Mouse (Mus musculus): Measurements from ENCODE around the gene Il1r2. TPM values are rescaled to one million over a fixed set of nuclear protein-coding genes. Genes with fewer than 3 reads are reported as not detected.

The Il1r2 gene
- polyA plus RNA-seq, 1 experiment = 4.7 TPM

DNA sequence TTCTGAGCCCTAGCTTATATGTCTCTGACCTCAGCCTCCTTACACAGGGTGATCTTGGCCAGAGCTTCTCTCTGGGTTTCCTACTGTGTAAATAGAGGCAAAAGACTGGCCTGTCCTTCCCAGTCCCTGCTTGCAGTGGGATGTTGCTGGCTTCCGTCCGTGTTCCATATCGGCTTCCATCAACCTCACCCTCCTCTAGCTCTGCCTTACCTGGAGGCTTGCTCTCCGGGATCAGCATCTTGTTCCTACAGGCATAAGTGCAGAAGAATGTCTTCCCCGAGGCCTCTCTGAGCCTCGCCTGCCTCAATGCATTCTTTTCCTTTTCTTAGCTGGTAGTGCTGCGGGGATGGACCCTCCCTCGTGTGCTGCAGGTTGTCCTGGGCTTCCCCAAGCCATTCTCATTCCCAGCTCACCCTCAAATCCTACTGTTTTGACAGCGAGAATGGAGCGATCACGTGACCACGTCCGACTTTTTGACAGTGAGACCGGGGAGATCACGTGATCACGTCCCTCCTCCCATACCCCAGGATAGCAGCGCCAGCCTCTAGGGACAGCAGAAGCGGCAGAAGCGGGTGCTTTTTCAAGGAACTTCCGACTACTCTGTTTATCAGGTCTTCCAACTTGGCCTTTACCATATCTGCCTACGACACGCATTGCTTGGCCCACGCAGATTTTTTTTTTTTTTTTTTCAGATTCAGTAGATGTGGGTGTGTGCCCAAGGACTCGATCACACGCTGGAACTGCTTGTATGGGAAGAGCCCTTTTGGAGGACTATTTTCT lies 11.7 kb downstream of the Il1r2 start:
- no peak for TF ChIP-seq POLR2A (IDR thresholded peaks at IDR 0.05; ENCODE audit: borderline replicate concordance, extremely low read depth, low read depth, low read length)
- TF ChIP-seq CTCF (IDR thresholded peaks at IDR 0.05; ENCODE audit: insufficient read depth, low read length) = no peak
- peak; percentile 48 for DNase-seq
- Histone ChIP-seq H3K4me3 (replicated peaks; ENCODE audit: extremely low read depth, low read depth, low read length) (peak overlapping the region; percentile 74), H3K4me1 (ENCODE audit: control insufficient read depth, insufficient read depth, low read length) (peaks cover 2% of the 10 kb centered on the region; the same call in 1 of the 2 replicates)
- 4% methylated on average over 25 of the region's 25 CpGs for WGBS

DNA sequence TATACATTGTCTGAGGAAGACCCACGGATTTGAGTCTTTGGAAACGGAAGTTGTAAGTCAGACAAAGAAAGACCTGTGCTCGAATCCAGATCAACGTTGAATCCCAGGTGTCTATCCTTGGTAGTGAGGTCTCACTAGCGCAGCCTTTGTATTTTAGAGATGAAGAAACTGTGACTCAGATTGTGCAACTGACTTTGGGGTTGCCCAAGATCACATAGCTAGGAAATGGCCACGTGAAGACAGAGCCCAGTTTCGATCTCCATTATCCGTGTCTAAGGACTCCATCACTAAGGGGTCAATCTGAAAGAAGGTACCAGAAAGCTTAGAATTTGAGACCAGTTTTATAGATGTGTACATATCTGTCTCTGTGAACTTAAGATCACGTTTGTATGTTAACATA lies 17.3 kb downstream of the Il1r2 start:
- TF ChIP-seq POLR2A (IDR thresholded peaks at IDR 0.05; ENCODE audit: borderline replicate concordance, extremely low read depth, low read depth, low read length) (no peak), CTCF (IDR thresholded peaks at IDR 0.05; ENCODE audit: insufficient read depth, low read length) (no peak)
- no peak overlapping the region for H3K4me3 ChIP-seq (replicated peaks; ENCODE audit: extremely low read depth, low read depth, low read length)
- no peaks in the 10 kb centered on the region for H3K4me1 ChIP-seq (ENCODE audit: control insufficient read depth, insufficient read depth, low read length)
- 75% methylated on average over 9 of the region's 9 CpGs for WGBS
- no peak for DNase-seq

DNA sequence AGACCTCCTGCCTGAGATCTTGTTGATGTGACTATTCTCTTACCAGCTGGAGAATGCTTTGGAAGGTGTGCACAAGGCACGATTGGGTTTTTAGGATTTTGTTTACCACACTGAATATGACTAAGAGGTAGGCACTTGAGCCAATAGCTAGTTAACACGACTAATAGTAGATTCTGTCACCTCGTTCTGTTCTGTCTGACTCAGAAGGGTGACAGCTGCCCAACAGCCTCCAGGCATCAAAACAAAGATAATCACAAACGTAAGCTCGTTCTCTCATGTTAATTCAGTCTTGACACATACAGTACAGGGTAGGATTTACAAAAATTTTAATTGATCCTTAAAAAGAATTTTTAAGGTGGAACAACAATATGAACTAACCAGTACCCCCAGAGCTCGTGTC lies 18.7 kb downstream of the Il1r2 start:
- DNase-seq = no peak
- 61% methylated on average over 6 of the region's 6 CpGs for WGBS
- TF ChIP-seq POLR2A (IDR thresholded peaks at IDR 0.05; ENCODE audit: borderline replicate concordance, extremely low read depth, low read depth, low read length) (no peak), CTCF (IDR thresholded peaks at IDR 0.05; ENCODE audit: insufficient read depth, low read length) (no peak)
- no peaks in the 10 kb centered on the region for H3K4me1 ChIP-seq (ENCODE audit: control insufficient read depth, insufficient read depth, low read length)
- H3K4me3 ChIP-seq (replicated peaks; ENCODE audit: extremely low read depth, low read depth, low read length) = no peak overlapping the region

DNA sequence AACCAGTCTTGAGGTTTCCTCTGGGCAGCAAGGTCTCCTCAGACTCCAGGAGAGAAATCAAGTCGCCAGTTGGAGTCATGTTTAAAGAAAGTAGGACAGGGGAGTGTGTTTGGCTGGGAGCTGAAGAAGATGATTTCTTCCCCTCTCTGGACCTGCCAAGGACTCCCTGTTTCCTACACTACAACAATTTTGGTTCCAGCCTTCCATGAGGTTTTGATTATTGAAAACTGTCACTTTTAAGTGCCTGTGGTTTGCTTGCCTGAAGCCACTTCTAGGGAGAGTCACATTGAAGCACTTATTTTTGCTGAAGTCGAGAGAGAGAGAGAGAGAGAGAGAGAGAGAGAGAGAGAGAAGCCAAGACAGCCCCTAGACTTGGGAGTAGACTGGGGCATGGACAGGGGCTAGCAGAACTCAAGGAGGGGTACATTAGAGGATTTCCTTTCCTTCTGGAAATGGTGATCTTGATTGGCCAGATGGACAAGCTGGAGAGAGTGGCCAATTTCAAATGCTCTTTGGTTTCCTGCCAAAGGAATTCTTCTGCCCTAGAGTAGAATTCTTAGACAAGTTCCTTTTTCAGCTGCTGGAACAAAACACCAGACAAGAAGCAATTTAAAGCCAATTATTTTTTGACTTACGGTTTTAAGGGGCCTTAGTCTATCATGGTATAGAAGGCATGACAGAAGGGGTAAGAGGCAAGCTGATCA lies 20.9 kb downstream of the Il1r2 start:
- 54% methylated on average over 3 of the region's 3 CpGs for WGBS
- Histone ChIP-seq H3K4me3 (replicated peaks; ENCODE audit: extremely low read depth, low read depth, low read length) (no peak overlapping the region), H3K4me1 (ENCODE audit: control insufficient read depth, insufficient read depth, low read length) (no peaks in the 10 kb centered on the region)
- TF ChIP-seq POLR2A (IDR thresholded peaks at IDR 0.05; ENCODE audit: borderline replicate concordance, extremely low read depth, low read depth, low read length) (no peak), CTCF (IDR thresholded peaks at IDR 0.05; ENCODE audit: insufficient read depth, low read length) (no peak)
- DNase-seq = no peak

DNA sequence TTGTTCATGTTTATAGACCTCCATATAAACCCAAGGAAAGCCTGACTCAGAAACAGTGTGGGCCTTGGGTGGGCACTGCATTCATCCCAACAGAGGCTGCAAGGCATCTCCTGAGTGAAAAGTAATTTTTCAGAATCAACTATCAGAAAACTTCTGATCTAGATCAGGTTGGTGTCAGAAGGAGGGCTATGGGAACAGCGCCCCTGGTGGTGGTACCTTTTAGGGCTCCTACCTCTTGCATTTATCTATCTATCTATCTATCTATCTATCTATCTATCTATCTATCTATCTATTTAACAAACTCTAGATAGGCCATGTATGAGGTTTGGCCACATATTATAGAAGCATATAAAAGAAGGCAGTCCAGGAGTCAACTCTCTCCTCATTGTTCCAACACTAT lies 21.7 kb downstream of the Il1r2 start:
- Histone ChIP-seq H3K4me1 (ENCODE audit: control insufficient read depth, insufficient read depth, low read length) (no peaks in the 10 kb centered on the region), H3K4me3 (replicated peaks; ENCODE audit: extremely low read depth, low read depth, low read length) (no peak overlapping the region)
- 15% methylated on average over 1 of the region's 1 CpGs for WGBS
- DNase-seq = no peak
- TF ChIP-seq POLR2A (IDR thresholded peaks at IDR 0.05; ENCODE audit: borderline replicate concordance, extremely low read depth, low read depth, low read length) (no peak), CTCF (IDR thresholded peaks at IDR 0.05; ENCODE audit: insufficient read depth, low read length) (peak; percentile 13; the same call in 1 of the 2 replicates)

DNA sequence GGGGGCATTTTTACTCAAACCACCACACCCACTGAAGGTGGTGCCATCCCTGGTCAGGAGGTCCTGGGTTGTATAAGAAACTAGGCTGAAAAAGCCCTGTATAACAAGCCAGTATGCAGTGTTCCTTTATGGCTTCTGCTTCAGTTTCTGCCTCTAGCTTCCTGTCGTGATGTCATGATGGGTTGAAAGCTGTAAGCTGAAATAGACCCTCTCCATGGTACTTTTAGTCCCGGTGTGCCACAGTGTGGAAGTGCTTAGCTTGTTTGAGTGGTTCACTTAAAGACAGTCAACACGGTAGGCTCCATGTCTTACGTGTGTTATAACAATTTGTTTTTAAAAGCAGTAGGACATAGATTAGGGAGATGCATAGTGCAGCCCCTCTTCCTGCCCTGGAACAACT lies 32.4 kb downstream of the Il1r2 start:
- TF ChIP-seq POLR2A (IDR thresholded peaks at IDR 0.05; ENCODE audit: borderline replicate concordance, extremely low read depth, low read depth, low read length) (no peak), CTCF (IDR thresholded peaks at IDR 0.05; ENCODE audit: insufficient read depth, low read length) (no peak)
- WGBS = 63% methylated on average over 4 of the region's 4 CpGs

DNA sequence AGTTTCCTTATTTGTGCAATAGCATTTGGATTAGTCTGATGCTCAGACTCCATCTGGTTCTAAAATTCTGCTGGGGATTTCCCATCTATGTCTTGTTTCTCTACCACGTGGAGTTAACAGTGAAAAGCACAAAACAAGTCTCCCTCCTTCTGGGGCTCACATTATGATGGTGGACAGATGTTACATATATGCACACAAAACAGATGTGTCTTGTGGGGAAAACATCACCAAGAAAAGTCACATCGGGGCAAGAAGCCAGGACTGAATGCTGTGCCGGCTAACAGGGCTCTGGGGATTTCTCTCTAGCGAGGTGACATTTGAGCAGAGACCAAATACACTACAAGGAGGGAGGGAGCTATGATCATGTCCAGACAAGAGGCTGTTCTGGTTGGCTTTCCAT lies 32.8 kb downstream of the Il1r2 start:
- 59% methylated on average over 4 of the region's 4 CpGs for WGBS

More for the DNA sequence above, 32.4 kb downstream of the Il1r2 start:
- Histone ChIP-seq H3K4me3 (replicated peaks; ENCODE audit: extremely low read depth, low read depth, low read length) (no peak overlapping the region), H3K4me1 (ENCODE audit: control insufficient read depth, insufficient read depth, low read length) (no peaks in the 10 kb centered on the region)
- DNase-seq = no peak

DNA sequence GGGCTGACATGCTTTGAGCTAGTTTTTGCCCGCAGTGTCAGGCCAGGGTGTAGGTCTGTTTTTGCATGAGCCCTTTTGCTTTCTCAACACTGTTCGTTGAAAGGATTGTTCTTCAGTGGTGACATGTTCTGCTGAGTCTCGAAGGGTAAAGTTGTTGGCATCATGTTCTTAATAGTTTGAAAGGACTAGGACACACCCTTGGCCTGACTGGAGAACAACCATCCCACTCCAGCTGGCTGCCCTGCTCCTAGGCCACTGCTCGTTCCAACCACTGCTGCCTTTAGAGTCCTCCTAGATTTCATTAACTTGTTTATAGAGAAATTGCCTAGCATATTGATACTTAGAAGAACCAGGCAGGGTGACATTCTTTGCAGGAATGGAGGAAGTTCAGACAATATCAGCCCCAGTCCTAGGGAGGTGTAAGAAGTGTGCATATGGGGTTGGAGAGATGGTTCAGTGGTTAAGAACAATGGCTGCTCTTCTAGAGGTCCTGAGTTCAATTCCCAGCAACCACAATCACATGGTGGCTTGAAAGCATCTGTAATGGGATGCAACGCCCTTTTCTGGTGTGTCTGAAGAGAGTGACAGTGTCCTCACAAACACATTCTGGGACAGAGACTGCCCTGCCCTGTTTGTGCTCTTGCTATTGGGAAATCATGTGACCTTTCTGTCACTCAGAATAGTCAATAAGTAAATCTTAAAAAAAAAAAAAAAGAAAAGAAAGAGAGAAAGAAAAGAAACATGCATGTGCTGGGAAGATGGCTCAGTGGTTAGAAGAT lies 34.3 kb downstream of the Il1r2 start:
- WGBS = 75% methylated on average over 5 of the region's 5 CpGs
- H3K4me3 ChIP-seq (replicated peaks; ENCODE audit: extremely low read depth, low read depth, low read length) = no peak overlapping the region
- TF ChIP-seq CTCF (IDR thresholded peaks at IDR 0.05; ENCODE audit: insufficient read depth, low read length) = no peak
- TF ChIP-seq POLR2A (IDR thresholded peaks at IDR 0.05; ENCODE audit: borderline replicate concordance, extremely low read depth, low read depth, low read length) = no peak
- H3K4me1 ChIP-seq (ENCODE audit: control insufficient read depth, insufficient read depth, low read length) = no peaks in the 10 kb centered on the region
- no peak for DNase-seq

More for the DNA sequence above, 32.8 kb downstream of the Il1r2 start:
- H3K4me1 ChIP-seq (ENCODE audit: control insufficient read depth, insufficient read depth, low read length) = no peaks in the 10 kb centered on the region
- TF ChIP-seq CTCF (IDR thresholded peaks at IDR 0.05; ENCODE audit: insufficient read depth, low read length) (no peak), POLR2A (IDR thresholded peaks at IDR 0.05; ENCODE audit: borderline replicate concordance, extremely low read depth, low read depth, low read length) (no peak)
- no peak overlapping the region for H3K4me3 ChIP-seq (replicated peaks; ENCODE audit: extremely low read depth, low read depth, low read length)
- no peak for DNase-seq

DNA sequence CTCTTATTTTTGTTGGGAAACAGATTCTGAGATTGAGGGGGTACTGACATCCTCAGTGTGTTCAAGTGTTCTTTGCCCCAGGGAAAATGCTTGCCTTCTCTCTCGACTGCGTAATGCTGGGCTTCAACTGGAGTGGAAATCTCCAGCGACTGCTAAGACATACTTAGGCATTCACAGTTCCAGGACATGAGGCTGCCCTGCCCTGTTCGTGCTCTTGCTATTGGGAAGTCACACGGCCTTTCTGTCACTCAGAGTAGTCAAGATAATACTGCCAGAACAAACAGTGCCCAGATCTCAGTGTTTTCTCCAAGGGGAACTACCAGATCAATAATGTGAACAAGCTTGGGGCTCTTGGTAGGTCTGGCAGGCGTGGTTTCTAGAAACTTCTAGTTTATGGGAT lies 35.9 kb downstream of the Il1r2 start:
- no peak for TF ChIP-seq POLR2A (IDR thresholded peaks at IDR 0.05; ENCODE audit: borderline replicate concordance, extremely low read depth, low read depth, low read length)
- TF ChIP-seq CTCF (IDR thresholded peaks at IDR 0.05; ENCODE audit: insufficient read depth, low read length) = no peak
- Histone ChIP-seq H3K4me1 (ENCODE audit: control insufficient read depth, insufficient read depth, low read length) (no peaks in the 10 kb centered on the region), H3K4me3 (replicated peaks; ENCODE audit: extremely low read depth, low read depth, low read length) (no peak overlapping the region)
- DNase-seq = no peak
- 64% methylated on average over 6 of the region's 6 CpGs for WGBS
